Mouse (Mus musculus): ENCODE results near the gene Robo3. TPM values are rescaled to one million over a fixed set of nuclear protein-coding genes. Genes with fewer than 3 reads are reported as not detected.

Gene Robo3
- polyA plus RNA-seq, 1 experiment from 2014 or later: 0.08 TPM

DNA sequence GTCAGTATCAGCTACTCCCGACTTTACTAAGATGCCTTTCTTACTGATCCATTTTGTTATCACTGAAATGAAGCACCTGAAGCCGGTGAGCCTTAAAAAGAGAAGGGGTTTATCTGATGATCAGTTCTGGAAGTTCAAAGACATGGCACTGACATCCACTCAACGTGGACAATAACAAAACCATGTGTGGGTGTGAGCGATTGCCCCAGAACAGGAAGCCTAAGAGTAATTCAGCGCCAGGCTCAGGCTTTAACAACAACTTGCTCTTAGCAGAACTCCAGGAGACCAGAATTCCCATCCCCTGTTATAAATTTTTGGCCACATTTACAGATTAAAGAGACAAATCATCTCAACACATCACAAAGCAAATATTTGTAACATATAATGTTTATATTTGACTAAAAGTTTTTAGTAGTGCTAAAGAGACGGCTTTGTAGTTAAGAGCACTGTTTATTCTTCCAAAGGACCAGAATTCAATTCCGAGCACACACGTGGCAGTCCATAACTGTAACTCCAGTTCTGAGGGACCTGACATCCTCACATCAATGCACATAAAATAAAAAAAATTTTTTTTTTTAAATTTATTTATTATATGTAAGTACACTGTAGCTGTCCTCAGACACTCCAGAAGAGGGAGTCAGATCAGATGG lies 39.4 kb downstream of the Robo3 start:
- H3K4me3 ChIP-seq (replicated peaks): no peak overlapping the region
- H3K4me2 ChIP-seq: no peak overlapping the region
- no peaks in the 10 kb centered on the region for H3K36me3 ChIP-seq
- no peak for ATAC-seq (ENCODE audit: insufficient read depth, low FRiP score, low read depth)
- H3K9ac ChIP-seq: no peak overlapping the region
- H3K27me3 ChIP-seq (replicated peaks): no peaks in the 10 kb centered on the region
- 55% methylated on average over 8 of the region's 8 CpGs for WGBS
- no peaks in the 10 kb centered on the region for H3K4me1 ChIP-seq
- H3K9me3 ChIP-seq: no peaks in the 10 kb centered on the region
- no peak overlapping the region for H3K27ac ChIP-seq

DNA sequence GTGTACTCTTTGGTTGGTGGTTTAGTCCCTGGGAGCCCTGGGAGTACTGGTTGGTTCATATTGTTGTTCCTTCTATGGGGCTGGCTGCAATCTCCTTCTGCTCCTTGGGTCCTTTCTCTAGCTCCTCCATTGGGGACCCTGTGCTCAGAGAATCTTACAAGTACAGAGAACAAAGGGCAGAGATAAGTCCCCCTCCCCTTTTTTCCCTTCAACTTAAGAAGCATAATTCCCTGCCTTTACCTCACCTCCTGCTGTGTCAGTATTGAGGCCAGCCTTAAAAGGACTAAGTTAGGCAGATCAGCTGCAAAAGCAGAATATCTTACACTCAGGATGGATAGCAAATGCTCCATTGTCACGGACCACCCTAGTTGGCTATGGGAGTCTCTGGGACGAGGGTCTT lies 41.0 kb downstream of the Robo3 start:
- H3K27ac ChIP-seq: no peak overlapping the region
- no peak for ATAC-seq (ENCODE audit: insufficient read depth, low FRiP score, low read depth)
- WGBS: 70% methylated on average over 2 of the region's 2 CpGs
- H3K36me3 ChIP-seq: no peaks in the 10 kb centered on the region
- no peaks in the 10 kb centered on the region for H3K4me1 ChIP-seq
- no peak overlapping the region for H3K4me2 ChIP-seq
- H3K4me3 ChIP-seq (replicated peaks): no peak overlapping the region
- no peak overlapping the region for H3K9ac ChIP-seq
- H3K27me3 ChIP-seq (replicated peaks): no peaks in the 10 kb centered on the region
- H3K9me3 ChIP-seq: no peaks in the 10 kb centered on the region

DNA sequence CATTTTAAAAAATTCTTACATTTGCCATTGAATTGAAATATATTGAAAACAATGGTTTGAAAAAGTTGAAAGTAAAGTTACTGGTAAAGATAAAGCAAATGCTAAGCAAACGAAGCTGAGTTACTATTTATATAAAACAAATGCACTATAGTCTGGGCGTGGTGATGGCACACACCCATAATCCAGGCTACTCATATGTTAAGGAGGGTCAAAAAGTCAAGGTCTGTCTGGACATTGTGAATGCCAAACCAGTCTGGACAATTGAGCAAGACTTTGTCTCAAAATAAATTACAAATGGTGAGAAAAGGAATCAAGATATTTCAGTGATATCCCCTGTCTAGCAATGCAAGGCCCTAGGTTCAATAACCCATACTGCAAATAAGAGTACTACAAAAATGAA lies 42.2 kb downstream of the Robo3 start:
- no peak for ATAC-seq (ENCODE audit: insufficient read depth, low FRiP score, low read depth)
- H3K4me2 ChIP-seq: no peak overlapping the region
- H3K4me3 ChIP-seq (replicated peaks): no peak overlapping the region
- H3K27me3 ChIP-seq (replicated peaks): peaks cover 3% of the 10 kb centered on the region; the same call in 1 of the 2 replicates
- H3K9ac ChIP-seq: no peak overlapping the region
- no peaks in the 10 kb centered on the region for H3K9me3 ChIP-seq
- H3K27ac ChIP-seq: no peak overlapping the region
- WGBS: 65% methylated on average over 2 of the region's 2 CpGs
- no peaks in the 10 kb centered on the region for H3K4me1 ChIP-seq
- H3K36me3 ChIP-seq: no peaks in the 10 kb centered on the region

DNA sequence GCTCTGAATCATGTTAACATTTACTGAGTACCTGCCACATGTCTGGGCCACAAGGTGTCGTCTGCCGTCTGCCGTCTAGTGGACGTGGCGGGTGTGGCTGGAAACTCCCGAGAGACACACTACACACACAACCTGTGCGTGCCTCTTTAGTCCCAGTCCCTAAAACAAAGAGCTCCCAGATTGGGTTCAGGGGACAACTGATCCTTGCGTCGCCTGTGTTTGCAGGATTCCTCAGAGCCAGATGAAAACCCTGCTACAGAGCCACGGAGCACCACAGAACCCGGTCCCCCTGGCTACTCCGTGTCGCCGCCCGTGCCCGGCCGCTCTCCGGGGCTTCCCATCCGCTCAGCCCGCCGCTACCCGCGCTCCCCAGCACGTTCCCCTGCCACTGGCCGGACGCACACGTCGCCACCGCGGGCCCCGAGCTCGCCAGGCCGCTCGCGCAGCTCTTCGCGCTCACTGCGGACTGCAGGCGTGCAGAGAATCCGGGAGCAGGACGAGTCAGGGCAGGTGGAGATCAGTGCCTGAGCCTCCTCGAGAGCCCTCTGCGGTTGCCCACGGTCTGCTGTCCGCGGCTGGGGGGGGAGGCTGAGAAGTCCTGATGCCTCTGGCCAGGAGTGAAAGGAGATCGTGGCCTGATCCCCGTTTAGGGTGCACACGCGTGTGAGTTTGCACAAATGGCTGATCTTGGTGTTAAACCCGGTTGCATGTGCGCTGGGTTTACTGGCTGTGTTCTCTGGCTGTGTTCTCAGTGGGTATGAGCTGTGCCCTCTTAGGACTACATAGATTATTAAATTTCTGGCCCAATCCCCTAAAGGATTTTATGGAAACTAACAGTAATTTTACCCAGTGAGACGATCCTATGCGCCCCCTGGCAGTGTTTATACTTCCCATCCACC lies 48.5 kb downstream of the Robo3 start:
- Histone ChIP-seq H3K27ac (no peak overlapping the region), H3K36me3 (no peaks in the 10 kb centered on the region), H3K9me3 (no peaks in the 10 kb centered on the region), H3K4me1 (no peaks in the 10 kb centered on the region), H3K27me3 (replicated peaks) (peaks cover 7% of the 10 kb centered on the region), H3K4me3 (replicated peaks) (peak overlapping the region; percentile 43), H3K4me2 (peak overlapping the region; percentile 86), H3K9ac (peak overlapping the region; percentile 37; the same call in 1 of the 2 replicates)
- WGBS: 7% methylated on average over 54 of the region's 54 CpGs
- ATAC-seq (ENCODE audit: insufficient read depth, low FRiP score, low read depth): peak; percentile 81

DNA sequence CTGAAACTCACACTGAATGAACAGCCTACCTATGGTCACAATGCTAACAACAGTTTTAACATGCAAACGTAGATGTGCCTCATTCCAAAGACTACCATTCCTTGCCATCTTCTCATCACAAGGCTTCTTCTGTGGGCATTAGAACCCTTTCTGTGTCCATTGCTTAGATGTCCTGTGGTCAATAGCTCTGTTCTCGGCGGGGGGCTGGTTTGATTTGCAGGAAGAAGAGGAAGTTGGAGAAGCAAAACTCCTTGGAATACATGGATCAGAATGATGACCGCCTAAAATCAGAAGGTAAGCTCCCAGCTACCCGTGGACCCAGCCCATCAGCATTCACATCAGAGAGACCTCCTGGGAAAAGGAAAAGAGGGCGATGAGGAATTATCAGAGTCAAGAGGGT lies 49.9 kb downstream of the Robo3 start:
- H3K4me2 ChIP-seq: no peak overlapping the region
- no peaks in the 10 kb centered on the region for H3K4me1 ChIP-seq
- no peak overlapping the region for H3K9ac ChIP-seq
- no peak for ATAC-seq (ENCODE audit: insufficient read depth, low FRiP score, low read depth)
- no peaks in the 10 kb centered on the region for H3K9me3 ChIP-seq
- WGBS: 91% methylated on average over 6 of the region's 6 CpGs
- H3K4me3 ChIP-seq (replicated peaks): no peak overlapping the region
- no peak overlapping the region for H3K27ac ChIP-seq
- peaks cover 7% of the 10 kb centered on the region for H3K27me3 ChIP-seq (replicated peaks)
- H3K36me3 ChIP-seq: no peaks in the 10 kb centered on the region

DNA sequence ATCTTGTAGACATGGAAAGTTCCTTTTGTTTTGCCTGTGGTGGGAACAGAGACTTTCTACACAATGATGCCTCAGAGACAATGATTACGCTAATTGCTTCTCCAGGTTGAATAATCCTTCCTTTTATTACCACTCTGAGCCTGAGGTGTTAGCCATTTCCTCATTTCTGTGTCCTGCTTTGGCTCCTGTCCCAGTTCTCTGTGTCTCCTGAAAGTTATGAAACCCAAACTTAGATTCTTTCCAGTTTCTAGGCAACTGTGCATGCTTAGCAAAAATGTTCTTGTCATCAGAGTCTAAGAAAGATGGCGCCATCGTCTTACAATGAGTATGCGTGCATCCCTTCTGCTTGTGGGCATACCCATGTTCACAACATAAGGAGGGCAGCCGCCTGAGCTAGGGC lies 57.3 kb downstream of the Robo3 start:
- ATAC-seq (ENCODE audit: insufficient read depth, low FRiP score, low read depth): no peak
- 89% methylated on average over 5 of the region's 5 CpGs for WGBS
- Histone ChIP-seq H3K4me1 (no peaks in the 10 kb centered on the region), H3K36me3 (no peaks in the 10 kb centered on the region), H3K4me2 (no peak overlapping the region), H3K9ac (no peak overlapping the region), H3K27ac (no peak overlapping the region), H3K9me3 (no peaks in the 10 kb centered on the region), H3K27me3 (replicated peaks) (no peaks in the 10 kb centered on the region), H3K4me3 (replicated peaks) (no peak overlapping the region)

DNA sequence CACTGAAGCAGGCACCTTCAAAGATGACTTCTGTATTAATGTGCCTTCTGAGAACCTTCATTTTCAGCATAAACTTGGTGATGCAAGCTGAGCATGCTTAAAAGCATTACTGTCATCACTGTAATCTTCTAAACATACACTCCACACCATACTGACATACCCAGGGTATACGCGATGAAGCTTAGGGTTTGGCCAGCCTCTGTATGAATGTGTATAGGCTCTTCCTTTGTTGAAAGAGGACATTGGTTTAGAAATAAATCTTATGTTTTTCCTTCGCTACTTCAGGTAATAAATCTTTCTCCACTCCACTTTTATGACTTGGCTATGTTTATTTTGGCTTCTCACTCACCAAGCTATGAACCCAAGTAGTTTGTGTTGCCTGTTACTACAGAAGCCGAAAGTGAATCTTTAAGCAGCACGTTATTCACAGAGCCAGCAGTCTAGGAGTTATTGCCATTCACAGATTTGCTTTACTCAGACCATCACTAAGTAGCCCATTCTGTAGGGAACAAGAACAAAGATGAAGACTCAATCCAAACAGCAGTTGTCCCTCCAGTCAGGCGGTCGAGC lies 61.7 kb downstream of the Robo3 start:
- H3K9ac ChIP-seq: no peak overlapping the region
- no peaks in the 10 kb centered on the region for H3K27me3 ChIP-seq (replicated peaks)
- no peak overlapping the region for H3K27ac ChIP-seq
- H3K4me1 ChIP-seq: no peaks in the 10 kb centered on the region
- ATAC-seq (ENCODE audit: insufficient read depth, low FRiP score, low read depth): no peak
- no peak overlapping the region for H3K4me3 ChIP-seq (replicated peaks)
- 76% methylated on average over 7 of the region's 7 CpGs for WGBS
- H3K4me2 ChIP-seq: no peak overlapping the region
- H3K9me3 ChIP-seq: no peaks in the 10 kb centered on the region
- no peaks in the 10 kb centered on the region for H3K36me3 ChIP-seq

DNA sequence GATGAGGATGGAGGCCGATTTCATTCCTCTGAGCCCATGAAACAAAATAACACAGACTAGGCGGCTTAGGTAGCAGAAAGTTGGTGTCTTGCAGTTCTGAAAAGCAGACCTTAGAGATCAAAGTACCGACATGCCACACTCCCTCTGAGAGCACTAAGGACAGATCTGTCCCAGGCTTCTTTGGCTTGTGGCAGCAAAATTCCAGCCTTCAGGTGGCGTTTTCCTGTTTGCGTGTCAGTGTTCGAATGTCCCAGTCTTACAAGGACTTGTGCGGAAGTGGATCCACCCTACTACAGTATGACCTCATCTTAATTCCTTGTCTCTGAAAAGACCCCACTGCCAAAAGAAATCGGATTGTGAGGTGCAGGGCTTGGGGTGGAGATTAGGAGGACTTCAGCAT lies 64.2 kb downstream of the Robo3 start:
- Histone ChIP-seq H3K36me3 (no peaks in the 10 kb centered on the region), H3K9me3 (no peaks in the 10 kb centered on the region), H3K4me2 (no peak overlapping the region), H3K27ac (peak overlapping the region; percentile 36; the same call in 1 of the 2 replicates), H3K4me1 (no peaks in the 10 kb centered on the region), H3K9ac (no peak overlapping the region), H3K27me3 (replicated peaks) (no peaks in the 10 kb centered on the region), H3K4me3 (replicated peaks) (no peak overlapping the region)
- ATAC-seq (ENCODE audit: insufficient read depth, low FRiP score, low read depth): no peak
- 68% methylated on average over 8 of the region's 8 CpGs for WGBS

DNA sequence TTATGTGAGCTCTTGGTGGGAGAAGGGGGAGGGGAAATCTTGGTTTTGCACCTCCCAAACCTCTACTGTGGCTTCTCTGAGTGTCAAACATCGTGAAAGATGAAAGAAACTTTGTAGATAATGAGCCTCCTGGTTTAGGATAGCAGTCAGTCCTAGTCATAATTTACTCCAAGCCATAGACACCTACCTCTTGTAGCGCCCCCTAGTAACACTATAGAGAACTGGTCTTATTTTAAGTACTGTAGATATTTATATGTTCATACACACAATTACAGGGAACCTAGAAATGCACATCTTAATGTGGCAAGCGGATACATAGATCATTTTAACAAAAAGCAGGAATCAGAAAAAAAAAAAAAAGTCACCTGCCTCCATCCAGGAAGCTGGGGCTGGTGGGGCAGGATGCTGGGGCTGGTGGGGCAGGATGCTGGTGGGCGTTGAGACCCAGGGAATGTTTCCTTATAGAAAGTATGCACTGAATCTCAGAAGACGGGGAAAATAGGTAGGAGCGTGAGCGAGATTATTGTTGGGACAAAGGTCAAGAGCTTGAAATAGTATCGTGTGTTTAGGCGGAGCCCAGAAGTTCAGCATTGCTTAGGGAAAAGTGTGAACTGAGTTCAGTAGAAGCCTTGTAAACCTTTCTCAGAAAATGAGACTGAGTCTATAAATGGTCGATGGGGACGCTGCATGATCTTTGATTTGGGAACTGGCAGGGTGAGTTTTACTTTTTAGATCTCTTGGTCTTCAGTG lies 64.8 kb downstream of the Robo3 start:
- Histone ChIP-seq H3K36me3 (no peaks in the 10 kb centered on the region), H3K4me1 (no peaks in the 10 kb centered on the region), H3K27ac (peak overlapping the region; percentile 36; the same call in 1 of the 2 replicates), H3K9ac (no peak overlapping the region), H3K27me3 (replicated peaks) (no peaks in the 10 kb centered on the region), H3K4me2 (no peak overlapping the region), H3K9me3 (no peaks in the 10 kb centered on the region), H3K4me3 (replicated peaks) (no peak overlapping the region)
- peak; percentile 47; the same call in 1 of the 2 replicates for ATAC-seq (ENCODE audit: insufficient read depth, low FRiP score, low read depth)
- WGBS: 61% methylated on average over 11 of the region's 11 CpGs

DNA sequence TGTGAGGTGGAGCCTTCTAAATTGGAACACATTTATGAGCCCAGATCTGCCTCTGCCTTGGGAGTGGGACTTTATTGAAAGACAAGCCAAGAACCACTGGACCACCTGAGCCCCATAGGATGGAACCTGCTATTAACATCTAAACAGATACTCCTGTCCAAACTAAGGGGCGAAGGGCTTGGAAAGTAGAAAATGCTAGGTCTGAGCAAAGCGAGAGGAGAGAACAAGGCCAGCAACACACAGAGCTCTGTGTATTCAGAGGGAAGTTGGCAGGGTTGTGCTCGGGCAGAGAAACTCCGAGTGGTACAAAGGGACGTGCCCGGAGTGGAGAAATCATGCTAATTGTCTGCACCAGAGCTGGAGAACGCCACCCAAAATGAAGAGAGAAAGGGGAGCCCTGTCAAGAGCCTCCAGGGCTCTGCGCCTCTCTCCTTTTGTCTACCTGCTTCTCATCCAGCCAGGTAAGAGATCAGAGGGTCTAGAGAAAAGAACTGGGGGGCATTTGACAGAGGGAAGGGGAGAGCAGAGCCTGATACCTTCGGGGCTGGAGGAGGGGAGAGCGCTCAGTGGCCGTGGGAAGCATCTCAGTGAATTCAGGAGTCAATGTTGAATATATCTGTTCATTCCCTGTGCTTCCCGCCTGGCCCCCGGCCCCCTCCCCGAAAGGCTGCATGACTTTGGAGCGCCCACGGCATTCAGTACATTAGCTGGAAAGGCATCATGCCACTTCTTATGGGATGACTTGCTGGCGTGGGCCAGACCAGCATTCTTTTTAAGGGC lies 65.6 kb downstream of the Robo3 start, which contains the start of gene Hepacam:
Gene Hepacam, plus strand, starts transcription at position 51 of the 780 bp plus-strand sequence.
- no peak within 1 kb of the TSS for H3K27ac ChIP-seq
- H3K27me3 ChIP-seq (replicated peaks): no peaks in the 10 kb centered on the region
- H3K4me2 ChIP-seq: no peak within 1 kb of the TSS
- H3K36me3 ChIP-seq: no peaks in the 10 kb centered on the region
- no peak within 1 kb of the TSS for H3K9ac ChIP-seq
- no peak within 1 kb of the TSS for H3K4me3 ChIP-seq (replicated peaks)
- WGBS: 79% methylated on average over 17 of the region's 17 CpGs
- no peak for ATAC-seq (ENCODE audit: insufficient read depth, low FRiP score, low read depth)
- H3K9me3 ChIP-seq: no peaks in the 10 kb centered on the region
- no peaks in the 10 kb centered on the region for H3K4me1 ChIP-seq

DNA sequence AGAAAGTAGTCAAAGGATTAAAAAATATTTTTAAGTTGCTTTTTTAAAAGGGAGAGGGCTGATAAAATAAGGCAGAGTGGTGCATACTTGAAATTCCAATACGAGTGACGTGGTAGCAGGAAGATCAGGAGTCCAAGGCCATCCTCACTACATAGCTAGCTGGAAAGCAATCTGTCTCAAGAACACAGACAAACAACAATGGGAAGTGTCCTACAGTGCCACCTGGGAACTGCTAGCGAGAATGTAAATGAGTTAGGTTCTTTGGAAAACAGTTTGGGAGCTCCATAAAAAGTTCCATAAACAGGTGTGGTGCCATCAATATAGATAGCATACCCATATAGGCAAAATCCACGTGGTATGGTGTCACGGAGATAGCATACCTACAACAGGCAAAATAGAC lies 67.3 kb downstream of the Robo3 start:
- H3K36me3 ChIP-seq: no peaks in the 10 kb centered on the region
- H3K9me3 ChIP-seq: no peaks in the 10 kb centered on the region
- no peak overlapping the region for H3K27ac ChIP-seq
- H3K4me2 ChIP-seq: no peak overlapping the region
- ATAC-seq (ENCODE audit: insufficient read depth, low FRiP score, low read depth): no peak
- no peaks in the 10 kb centered on the region for H3K4me1 ChIP-seq
- no peaks in the 10 kb centered on the region for H3K27me3 ChIP-seq (replicated peaks)
- 50% methylated on average over 5 of the region's 5 CpGs for WGBS
- H3K9ac ChIP-seq: no peak overlapping the region
- no peak overlapping the region for H3K4me3 ChIP-seq (replicated peaks)
